Mouse (Mus musculus) limb, embryonic 14.5 days (tissue): ENCODE measurements around the gene Lpar2. TPM values are rescaled to one million over a fixed set of nuclear protein-coding genes. Genes with fewer than 3 reads are reported as not detected.
A peak's percentile ranks its signal among the peaks of the same experiment; 100 is the strongest.

Source experiments
- ATAC-seq: fragments of 200-750 bp; cut with Nextera tagmentation; 2 replicates; pipeline ENCODE4 v1.8.0; 2017; ENCODE audit warnings: low read depth, moderate number of reproducible peaks, moderate TSS enrichment; ENCODE audit not compliant: low FRiP score
- DNase-seq: peaks from one replicate; pipeline ENCODE4 v3.0.0-alpha.2; 2015; ENCODE audit warnings: low spot score
- H3K27ac ChIP-seq: fragments of 300-500 bp; sonication (generic); replicated peaks from 2 replicates; pipeline ENCODE4 v1.5.1; 2014; ENCODE audit warnings: low read depth, mild to moderate bottlenecking, low read length, moderate library complexity, mixed read lengths
- H3K27me3 ChIP-seq: fragments of 300-500 bp; sonication (generic); 2 replicates; pipeline ENCODE4 v1.6.1; 2014; ENCODE audit warnings: low read length, mixed read lengths; ENCODE audit not compliant: control insufficient read depth, insufficient read depth
- H3K36me3 ChIP-seq: fragments of 300-500 bp; sonication (generic); 2 replicates; pipeline ENCODE4 v1.6.1; 2014; ENCODE audit warnings: mild to moderate bottlenecking, low read length, moderate library complexity, mixed read lengths; ENCODE audit not compliant: control insufficient read depth, insufficient read depth
- H3K4me1 ChIP-seq: fragments of 300-500 bp; sonication (generic); 2 replicates; pipeline ENCODE4 v1.6.1; 2014; ENCODE audit warnings: antibody characterized with exemption, low read length, mixed read lengths; ENCODE audit not compliant: control insufficient read depth, insufficient read depth
- H3K4me2 ChIP-seq: fragments of 300-500 bp; sonication (generic); replicated peaks from 2 replicates; pipeline ENCODE4 v1.6.1; 2014; ENCODE audit warnings: low read depth, mild to moderate bottlenecking, low read length, moderate library complexity; ENCODE audit not compliant: severe bottlenecking
- H3K4me3 ChIP-seq: fragments of 300-500 bp; sonication (generic); replicated peaks from 2 replicates; pipeline ENCODE4 v1.5.1; 2014; ENCODE audit warnings: low read length
- H3K9ac ChIP-seq: fragments of 300-500 bp; sonication (generic); 2 replicates; pipeline ENCODE4 v1.6.1; 2014; ENCODE audit warnings: mild to moderate bottlenecking, low read depth, low read length, moderate library complexity; ENCODE audit not compliant: severe bottlenecking
- H3K9me3 ChIP-seq: fragments of 300-500 bp; sonication (generic); 2 replicates; pipeline ENCODE4 v1.6.1; 2016; ENCODE audit warnings: low read length; ENCODE audit not compliant: control insufficient read depth
- POLR2A ChIP-seq: fragments of 200-500 bp; IDR thresholded peaks from 2 replicates; pipeline ENCODE4 v1.8.0; 2012; ENCODE audit warnings: inconsistent platforms, mild to moderate bottlenecking, moderate library complexity, borderline replicate concordance; ENCODE audit not compliant: insufficient read depth, insufficient read length; ENCODE audit errors: extremely low read depth
- WGBS: fragments of 180-500 bp; shearing (Covaris S2); extraction: QIAGEN DNeasy Blood & Tissue Kit; methylation state at CpG from one replicate; pipeline ENCODE4 v1.1.7; 2014; 5-methylcytosine and 5-hydroxymethylcytosine counted together
- polyA plus RNA-seq, 2 experiments: library from polyadenylated mRNA; depleted of rRNA in 1 of 2; stranded (reverse) in 1 of 2; unstranded in 1 of 2; fragments of >200 nt; fragmentation: Nextera tagmentation in 1 of 2; extraction: Ambion mirVana in 1 of 2; gene quantifications; 2 replicates each; pipeline versions ENCODE4 v1.2.1 to v1.2.3; 2012 to 2014

Lpar2 gene
- polyA plus RNA-seq (2012; rRNA removed) = 4.1 and 6.4 TPM in 2 replicates
- 1.5 TPM in 2 replicates for polyA plus RNA-seq (2014; fragmentation: Nextera tagmentation; extraction: Ambion mirVana)

DNA sequence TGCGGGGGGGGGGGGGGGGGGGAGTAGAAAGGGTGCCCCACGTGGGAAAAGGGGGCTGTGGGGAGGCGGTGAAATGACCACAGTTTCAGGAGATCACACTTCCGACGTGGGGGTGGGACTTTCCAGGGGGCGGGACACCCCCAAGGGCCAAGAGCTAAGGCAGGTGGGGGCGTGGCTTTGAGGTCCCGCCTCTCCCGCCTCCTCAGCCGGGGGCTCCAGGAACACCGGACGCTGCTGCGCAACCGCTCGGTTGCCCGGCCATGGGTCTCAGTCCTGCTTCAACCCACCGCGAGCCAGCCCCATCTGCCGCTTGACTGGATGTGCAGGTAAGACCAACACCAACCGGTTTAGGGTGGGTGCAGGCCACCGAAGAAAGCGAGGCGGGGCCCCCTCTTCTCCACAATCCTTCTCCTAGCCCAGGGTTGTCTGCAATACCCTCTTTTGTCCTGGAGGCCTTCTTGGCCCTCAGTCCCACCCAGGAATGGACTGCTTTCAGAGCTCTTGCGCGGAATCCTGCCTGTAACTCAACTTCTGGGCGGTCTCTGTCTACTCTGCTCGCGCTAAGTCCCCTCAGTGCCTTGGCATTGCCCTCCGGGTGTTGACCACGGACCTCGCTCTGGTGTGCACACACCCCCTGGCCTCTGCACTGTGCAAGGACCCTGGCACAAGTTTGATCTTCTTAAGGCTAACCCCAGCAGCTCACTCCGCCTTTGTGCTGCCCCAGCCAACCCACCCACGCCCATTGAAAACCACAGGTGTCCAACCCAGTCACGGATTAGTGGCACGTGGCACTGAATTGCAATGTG lies at the start of gene Lpar2:
Gene Lpar2 (plus strand): TSS at position 44 of the 806 bp plus-strand sequence.
- no peak for TF ChIP-seq POLR2A
- under 1% methylated on average over 21 of the region's 35 CpGs for WGBS
- H3K4me1 ChIP-seq = peaks cover 17% of the 10 kb centered on the region
- H3K27me3 ChIP-seq = no peaks in the 10 kb centered on the region
- DNase-seq (peak; percentile 79), ATAC-seq (peak; percentile 87)
- peak within 1 kb of the TSS; percentile 71 for H3K27ac ChIP-seq
- H3K36me3 ChIP-seq = peaks cover 21% of the 10 kb centered on the region
- H3K4me2 ChIP-seq = peak within 1 kb of the TSS; percentile 70
- peak within 1 kb of the TSS; percentile 71 for H3K9ac ChIP-seq
- no peaks in the 10 kb centered on the region for H3K9me3 ChIP-seq
- peak within 1 kb of the TSS; percentile 51 for H3K4me3 ChIP-seq

DNA sequence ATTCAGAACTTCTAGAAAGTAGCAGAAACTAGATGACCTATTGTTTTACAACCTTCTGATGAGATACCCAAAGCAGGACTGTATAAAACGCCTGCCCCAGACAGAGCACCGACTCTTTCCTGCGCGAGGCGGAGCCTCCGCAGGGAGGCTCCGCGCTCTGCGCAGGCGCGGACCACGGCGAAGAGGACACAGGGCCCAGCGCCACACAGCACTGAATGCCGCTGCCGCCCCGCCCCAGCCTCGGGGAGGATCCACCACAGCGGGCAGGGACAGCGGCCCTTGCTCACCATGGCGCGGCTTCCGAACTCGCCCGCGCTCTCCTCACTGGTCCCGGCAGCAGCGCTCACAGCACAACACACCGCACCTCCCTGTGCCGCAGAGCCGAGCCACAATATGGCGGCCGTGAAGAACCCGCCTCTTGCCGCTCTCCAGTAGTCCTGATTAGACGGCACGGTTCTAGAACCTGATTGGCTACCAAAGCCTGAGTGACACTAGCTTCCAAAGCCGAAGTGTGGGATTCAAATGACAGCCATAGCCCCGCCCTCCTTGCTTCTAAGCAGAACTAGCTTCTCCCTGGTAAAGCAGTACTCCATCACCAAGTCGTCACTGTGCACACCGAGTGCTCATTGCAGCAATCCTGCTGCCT lies 47.6 kb upstream of the Lpar2 start, which contains the start of gene Gm20422:
Gene Gm20422 (minus strand): TSS at position 384 of the 646 bp plus-strand sequence.
- 0% methylated on average over 41 of the region's 41 CpGs for WGBS
- H3K27ac ChIP-seq = peak within 1 kb of the TSS; percentile 99

DNA sequence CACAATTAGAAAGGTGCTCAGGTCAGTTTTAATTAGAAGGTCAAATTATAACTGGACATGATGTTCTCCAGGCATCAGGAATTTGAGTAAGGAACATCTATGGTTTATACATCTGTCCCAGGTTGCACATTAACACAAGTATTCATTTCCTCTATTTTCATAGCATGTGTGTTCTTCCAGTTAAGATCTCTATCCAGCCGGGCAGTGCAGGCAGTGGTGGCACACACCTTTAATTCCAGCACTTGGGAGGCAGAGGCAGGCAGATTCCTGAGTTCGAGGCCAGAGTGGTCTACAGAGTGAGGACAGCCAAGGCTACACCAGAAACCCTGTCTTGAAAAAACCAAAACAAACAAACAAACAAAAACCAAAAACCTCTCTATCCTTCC lies 47.1 kb upstream of the Lpar2 start:
- no peak overlapping the region for H3K9ac ChIP-seq

More for the DNA sequence above, 47.6 kb upstream of the Lpar2 start, which contains the start of gene Gm20422:
- peak within 1 kb of the TSS; percentile 74 for H3K4me2 ChIP-seq
- H3K36me3 ChIP-seq = peaks cover 6% of the 10 kb centered on the region; the same call in 1 of the 2 replicates
- TF ChIP-seq POLR2A = peak; percentile 93
- H3K4me3 ChIP-seq = peak within 1 kb of the TSS; percentile 86
- DNase-seq (peak; percentile 99), ATAC-seq (peak; percentile 99)
- H3K4me1 ChIP-seq = peaks cover 15% of the 10 kb centered on the region
- peak within 1 kb of the TSS; percentile 96 for H3K9ac ChIP-seq
- H3K27me3 ChIP-seq = no peaks in the 10 kb centered on the region
- H3K9me3 ChIP-seq = no peaks in the 10 kb centered on the region

DNA sequence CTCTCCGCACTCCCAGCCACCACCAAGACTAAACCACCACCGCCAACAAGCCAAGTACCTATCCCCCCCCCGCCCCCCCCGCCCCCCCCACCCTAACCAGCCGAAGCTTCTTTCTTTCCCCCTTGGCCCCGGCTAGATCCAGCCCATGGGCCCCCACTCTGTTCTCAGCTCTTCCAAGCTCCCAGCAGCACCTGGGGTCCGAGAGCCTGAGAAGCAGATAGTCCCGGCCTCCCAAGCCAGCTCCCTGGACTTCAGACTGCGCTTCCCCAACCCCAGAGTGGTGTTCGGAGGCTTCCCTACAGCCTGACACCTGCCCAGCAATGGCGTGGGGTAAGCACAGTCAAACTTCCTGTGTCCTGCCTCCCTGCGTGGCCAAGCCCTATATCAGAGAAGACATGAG lies 45.1 kb upstream of the Lpar2 start:
- no peak overlapping the region for H3K4me2 ChIP-seq
- peaks cover 15% of the 10 kb centered on the region for H3K4me1 ChIP-seq
- DNase-seq (no peak), ATAC-seq (no peak)
- H3K36me3 ChIP-seq = no peaks in the 10 kb centered on the region
- H3K27me3 ChIP-seq = no peaks in the 10 kb centered on the region
- H3K9ac ChIP-seq = no peak overlapping the region
- H3K27ac ChIP-seq = no peak overlapping the region
- 63% methylated on average over 7 of the region's 12 CpGs for WGBS
- no peak overlapping the region for H3K4me3 ChIP-seq
- no peak for TF ChIP-seq POLR2A
- no peaks in the 10 kb centered on the region for H3K9me3 ChIP-seq

More for the DNA sequence above, 47.1 kb upstream of the Lpar2 start:
- ATAC-seq = 0 out of 2 replicates have a peak, but pooled peaks have one; percentile 1
- no peak for TF ChIP-seq POLR2A
- Histone ChIP-seq H3K27me3 (no peaks in the 10 kb centered on the region), H3K27ac (peak overlapping the region; percentile 99), H3K4me3 (peak overlapping the region; percentile 86), H3K36me3 (peaks cover 3% of the 10 kb centered on the region; the same call in 1 of the 2 replicates), H3K4me1 (peaks cover 15% of the 10 kb centered on the region), H3K9me3 (no peaks in the 10 kb centered on the region), H3K4me2 (peak overlapping the region; percentile 74; the same call in 1 of the 2 replicates)
- no peak for DNase-seq
- 54% methylated on average over 2 of the region's 2 CpGs for WGBS

DNA sequence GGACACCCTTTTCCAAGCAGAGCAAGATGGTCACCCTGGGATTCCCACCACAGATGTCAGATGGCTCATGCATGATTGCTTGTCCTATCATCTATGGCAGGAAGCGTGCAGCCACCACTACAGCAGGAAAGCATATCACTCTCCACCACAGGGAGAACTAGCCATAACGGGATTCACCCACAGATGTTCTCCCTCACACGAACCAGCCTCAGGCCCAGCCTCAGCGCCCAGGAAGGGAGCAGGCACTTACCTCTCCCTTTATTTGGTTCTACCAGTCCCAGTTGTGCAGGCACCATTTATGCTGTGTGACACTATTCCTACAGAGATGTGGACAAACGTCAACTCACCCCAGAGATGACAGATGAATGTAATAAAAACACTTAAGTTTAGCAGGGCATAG lies 33.1 kb upstream of the Lpar2 start:
- Histone ChIP-seq H3K4me2 (no peak overlapping the region), H3K9me3 (no peaks in the 10 kb centered on the region), H3K36me3 (peaks cover 5% of the 10 kb centered on the region), H3K9ac (no peak overlapping the region), H3K4me3 (no peak overlapping the region), H3K27ac (no peak overlapping the region), H3K4me1 (peaks cover 16% of the 10 kb centered on the region), H3K27me3 (no peaks in the 10 kb centered on the region)
- DNase-seq = no peak
- no peak for TF ChIP-seq POLR2A
- WGBS = 89% methylated on average over 5 of the region's 5 CpGs
- no peak for ATAC-seq
